Mouse (Mus musculus) olfactory bulb, adult 2 months (tissue): Measurements from ENCODE around the gene Mtmr3. TPM values are rescaled to one million over a fixed set of nuclear protein-coding genes. Genes with fewer than 3 reads are reported as not detected.

Experiments used
- H3K27ac ChIP-seq: fragments of 200-500 bp; 2 replicates; pipeline ENCODE4 v1.5.1; 2012; ENCODE audit warnings: low read depth, low read length; ENCODE audit not compliant: insufficient read depth
- H3K4me1 ChIP-seq: fragments of 200-500 bp; 2 replicates; pipeline ENCODE4 v1.6.1; 2012; ENCODE audit warnings: low read length; ENCODE audit not compliant: control insufficient read depth, insufficient read depth
- H3K4me3 ChIP-seq: fragments of 200-500 bp; 2 replicates; pipeline ENCODE4 v1.5.1; 2012; ENCODE audit warnings: mild to moderate bottlenecking, low read depth, low read length, moderate library complexity; ENCODE audit not compliant: insufficient read depth
- CTCF ChIP-seq: fragments of 200-500 bp; IDR thresholded peaks from 2 replicates; pipeline ENCODE4 v1.5.1; 2012; ENCODE audit warnings: low read depth, mild to moderate bottlenecking, low read length, moderate library complexity; ENCODE audit not compliant: insufficient read depth
- POLR2A ChIP-seq: fragments of 200-500 bp; IDR thresholded peaks from 2 replicates; pipeline ENCODE4 v1.6.1; 2012; ENCODE audit warnings: mild to moderate bottlenecking, low read depth, low read length, moderate library complexity; ENCODE audit not compliant: insufficient read depth
- WGBS: fragments of 180-500 bp; shearing (Covaris S2); methylation state at CpG from one replicate; pipeline ENCODE4 v1.1.7; 2018; 5-methylcytosine and 5-hydroxymethylcytosine counted together
- polyA plus RNA-seq: library from polyadenylated mRNA; stranded (reverse); fragments of >200 nt; gene quantifications from 2 replicates; pipeline ENCODE4 v1.2.4, GENCODE M21; 2012; ENCODE audit warnings: low replicate concordance; ENCODE audit not compliant: missing spikeins, insufficient read depth, insufficient read length

Mtmr3 gene
- polyA plus RNA-seq, 1 experiment: not detected

DNA sequence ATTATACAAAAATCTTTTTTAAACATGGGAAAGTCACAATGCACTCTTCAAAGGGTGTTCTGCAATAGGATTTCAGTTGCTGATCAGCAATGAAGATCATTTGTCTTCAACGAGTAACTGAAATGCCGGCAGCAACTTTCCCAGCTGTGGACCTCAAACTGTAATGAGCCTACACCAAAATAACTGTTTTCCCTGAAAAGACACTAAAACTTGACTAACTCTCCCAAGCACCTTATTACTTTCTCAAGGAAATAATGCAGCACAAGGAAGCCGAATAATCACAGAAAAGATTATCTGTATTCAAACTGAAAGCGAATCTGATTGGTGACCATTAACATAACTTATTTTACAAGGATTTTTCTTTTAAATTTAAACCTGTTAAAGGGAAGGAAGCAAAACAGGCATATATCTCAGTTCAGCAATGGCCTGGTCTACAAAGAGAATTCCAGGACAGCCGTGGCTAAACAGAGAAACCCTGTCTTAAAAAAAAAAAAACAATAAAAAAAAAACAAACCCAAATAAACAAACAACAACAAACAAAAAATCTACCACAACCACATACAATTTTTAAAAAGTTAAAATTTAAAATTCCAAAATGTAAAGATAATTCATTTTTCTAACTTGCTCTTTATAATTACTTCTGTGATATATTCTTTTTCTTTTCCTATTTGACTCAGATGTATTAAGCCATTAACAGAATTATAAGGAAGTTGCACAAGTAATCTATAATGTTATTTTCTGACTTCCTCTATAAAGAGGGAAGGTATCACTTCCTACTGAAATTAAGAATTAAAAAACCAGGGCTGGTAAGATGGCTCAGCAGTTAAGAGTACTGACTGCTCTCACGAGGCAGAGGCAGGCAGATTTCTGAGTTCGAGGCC is 50.7 kb downstream of the Mtmr3 start:
- H3K27ac ChIP-seq: no peak overlapping the region
- H3K4me1 ChIP-seq: no peaks in the 10 kb centered on the region
- no peak for TF ChIP-seq CTCF
- TF ChIP-seq POLR2A: no peak
- 56% methylated on average over 7 of the region's 7 CpGs for WGBS
- no peak overlapping the region for H3K4me3 ChIP-seq

- TF ChIP-seq CTCF: no peak
- TF ChIP-seq POLR2A: no peak
- H3K27ac ChIP-seq: no peak overlapping the region
- no peak overlapping the region for H3K4me3 ChIP-seq
- H3K4me1 ChIP-seq: no peaks in the 10 kb centered on the region
- WGBS: 83% methylated on average over 2 of the region's 2 CpGs
Observed at GRCm38 (mm10) chr11:4543040-4543551, 51.6 kb downstream of the Mtmr3 start.

DNA sequence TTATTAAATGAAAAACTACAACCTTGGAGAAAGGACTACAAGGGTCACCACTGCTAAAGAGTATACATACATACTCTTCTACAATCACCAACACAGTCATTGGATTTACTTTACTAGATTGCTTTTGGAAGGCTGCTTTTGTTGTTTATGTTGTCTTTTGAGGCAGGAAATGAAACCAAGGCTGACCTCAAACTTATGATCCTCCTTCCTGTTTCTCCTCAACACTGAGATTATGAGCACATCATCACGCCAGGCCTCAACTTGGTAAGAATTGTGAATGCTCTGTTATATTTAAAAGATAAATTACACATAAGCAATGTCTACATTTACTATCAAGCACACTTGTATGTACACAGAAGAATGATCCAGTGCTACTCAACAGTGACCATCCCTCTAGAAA is 58.0 kb downstream of the Mtmr3 start:
- WGBS: 88% methylated on average over 1 of the region's 1 CpGs
- H3K4me1 ChIP-seq: peaks cover 2% of the 10 kb centered on the region; the same call in 1 of the 2 replicates
- TF ChIP-seq CTCF (no peak), POLR2A (no peak)
- H3K27ac ChIP-seq: no peak overlapping the region
- no peak overlapping the region for H3K4me3 ChIP-seq

GRCm38 (mm10) chr11:4527132-4527531 is 67.5 kb downstream of the Mtmr3 start:
- Histone ChIP-seq H3K27ac (no peak overlapping the region), H3K4me3 (no peak overlapping the region), H3K4me1 (no peaks in the 10 kb centered on the region)
- TF ChIP-seq CTCF (no peak), POLR2A (no peak)
- 88% methylated on average over 3 of the region's 3 CpGs for WGBS

DNA sequence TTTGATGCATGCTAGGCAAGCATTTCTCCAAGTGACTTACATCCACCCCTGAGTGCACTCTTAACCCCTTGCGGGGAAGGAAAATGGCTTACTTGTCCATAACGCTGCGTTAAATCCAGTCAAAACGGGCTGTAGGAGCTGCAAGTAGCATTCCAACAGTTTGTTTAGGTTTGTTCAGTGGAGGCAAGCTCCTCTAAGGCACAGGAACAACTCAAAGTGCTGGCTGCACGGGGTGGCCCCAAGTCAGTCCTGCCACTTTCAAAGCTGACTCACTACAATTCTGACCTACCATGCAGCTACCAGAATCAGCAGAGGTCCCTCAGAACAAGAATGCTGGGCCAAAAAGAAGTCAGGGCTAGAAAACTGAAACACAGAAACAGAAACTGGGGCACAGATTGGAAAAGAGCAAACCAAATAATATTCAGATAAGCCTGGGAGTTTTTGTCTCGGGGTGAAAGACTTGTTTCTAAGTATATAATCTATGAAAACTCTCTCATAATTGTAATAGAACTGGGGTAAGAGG is 72.5 kb downstream of the Mtmr3 start:
- H3K27ac ChIP-seq: no peak overlapping the region; the same call in 1 of the 2 replicates
- 88% methylated on average over 6 of the region's 6 CpGs for WGBS
- no peak overlapping the region for H3K4me3 ChIP-seq
- H3K4me1 ChIP-seq: no peaks in the 10 kb centered on the region
- TF ChIP-seq CTCF (no peak), POLR2A (no peak)

DNA sequence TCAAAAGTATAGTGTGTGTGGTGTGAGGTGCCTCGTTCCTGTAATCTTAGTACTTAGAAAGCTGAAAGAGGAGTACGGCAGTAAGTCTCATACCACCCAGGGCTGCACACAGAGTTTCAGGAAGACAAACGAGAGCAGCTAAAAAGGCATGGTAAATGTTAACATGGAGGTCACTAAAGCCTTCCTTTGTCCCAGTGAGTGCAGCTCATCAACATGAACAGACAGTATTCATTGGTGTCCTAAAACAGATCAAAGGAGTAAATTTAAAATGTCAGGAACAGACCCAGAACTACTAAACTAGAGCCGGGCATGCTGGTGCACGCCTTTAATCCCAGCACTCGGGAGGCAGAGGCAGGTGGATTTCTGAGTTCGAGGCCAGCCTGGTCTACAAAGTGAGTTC is 75.7 kb downstream of the Mtmr3 start:
- Histone ChIP-seq H3K4me1 (no peaks in the 10 kb centered on the region), H3K4me3 (no peak overlapping the region), H3K27ac (no peak overlapping the region)
- no peak for TF ChIP-seq POLR2A
- TF ChIP-seq CTCF: no peak
- 72% methylated on average over 7 of the region's 7 CpGs for WGBS

- WGBS: 48% methylated on average over 2 of the region's 2 CpGs
- H3K27ac ChIP-seq: no peak overlapping the region
- no peaks in the 10 kb centered on the region for H3K4me1 ChIP-seq
- TF ChIP-seq POLR2A (no peak), CTCF (no peak)
- no peak overlapping the region for H3K4me3 ChIP-seq
Observed at GRCm38 (mm10) chr11:4507421-4507820, 87.2 kb downstream of the Mtmr3 start.

DNA sequence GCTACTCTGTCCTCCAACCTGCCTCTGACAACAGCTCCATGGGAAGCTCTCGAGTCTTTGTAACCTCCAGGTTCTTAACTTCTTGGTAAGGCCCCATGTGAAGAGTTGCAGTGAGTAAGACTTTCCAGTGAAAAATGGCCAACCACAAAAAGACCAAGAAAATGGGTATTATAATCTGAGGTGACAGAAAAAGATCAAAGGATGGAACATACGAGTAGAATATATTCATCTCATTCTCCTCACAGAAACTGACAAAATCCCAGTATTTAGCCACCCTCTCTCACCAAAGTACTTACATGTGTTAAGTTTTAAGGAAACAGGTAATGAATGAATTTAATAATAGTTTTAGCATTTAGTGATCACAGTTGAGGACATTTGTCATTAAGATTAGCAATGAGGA is 88.2 kb downstream of the Mtmr3 start:
- H3K27ac ChIP-seq: no peak overlapping the region
- 82% methylated on average over 2 of the region's 2 CpGs for WGBS

GRCm38 (mm10) chr11:4502206-4502605 is 92.5 kb downstream of the Mtmr3 start:
- no peak overlapping the region for H3K4me3 ChIP-seq
- H3K27ac ChIP-seq: no peak overlapping the region
- WGBS: 46% methylated on average over 2 of the region's 2 CpGs
- peaks cover 4% of the 10 kb centered on the region for H3K4me1 ChIP-seq
- TF ChIP-seq POLR2A (no peak), CTCF (no peak)

More for the DNA sequence above, 88.2 kb downstream of the Mtmr3 start:
- Histone ChIP-seq H3K4me1 (no peaks in the 10 kb centered on the region), H3K4me3 (no peak overlapping the region)
- TF ChIP-seq CTCF (no peak), POLR2A (no peak)
